Mouse (Mus musculus) kidney, adult 2 months (tissue): ENCODE data around the gene Rnf216.

Experiments used
- CTCF ChIP-seq: fragments of 200-500 bp; conservative IDR thresholded peaks from 2 replicates; pipeline ENCODE4 v1.5.1; 2011; ENCODE audit warnings: low read depth, mild to moderate bottlenecking, control low read depth, low read length, moderate library complexity, mixed read lengths; ENCODE audit not compliant: insufficient read depth, insufficient read length
- POLR2A ChIP-seq: fragments of 200-500 bp; IDR thresholded peaks from one replicate; pipeline ENCODE4 v1.6.1; 2011; ENCODE audit warnings: low read depth, low read length, control low read depth

- TF ChIP-seq CTCF: no peak
- no peak for TF ChIP-seq POLR2A
These were observed 154.3 kb downstream of the Rnf216 start for GRCm38 (mm10) chr5:142958464-142958863.
